In genomic region chr2:108789166-108789565, GRCm38 (mm10) we compare ENCODE assay signal across 19 mouse cellular contexts.
DNase-seq lines count a peak whose midpoint lies in the region.
"Had no signal": no experiment of that assay in that cellular context is flagged by ENCODE, and none has a peak within 500 bp of the region (broad histone marks: within the 10 kb centered on the region; RNA-seq: fewer than 3 reads in every experiment).

No protein-coding gene starts in this region.

- intact Hi-C loops in left cerebral cortex, postnatal 14 days (cut with DNase I): no loop called here

- DNase-seq in layer of hippocampus, adult 9-11 months: peak; percentile 28
- no peak for DNase-seq in layer of hippocampus, adult 11-12 months (ENCODE audit: low spot score)
- DNase-seq in right cerebral cortex, adult 2 months (ENCODE audit: low spot score in 2 of 2): peak; percentile 50 to 60
- no peak for DNase-seq in right cerebral cortex, postnatal 4 days
- DNase-seq in left cerebral cortex, postnatal 14 days (ENCODE audit: low spot score in 2 of 2): peak; percentile 47 to 49
- peak; percentile 6 to 39 for DNase-seq in right cerebral cortex, postnatal 36 days (ENCODE audit: low spot score in 2 of 2)
- no peak for DNase-seq in heart, adult 11 months
- DNase-seq in urinary bladder, postnatal 25 days (ENCODE audit: low spot score): no peak
- DNase-seq: adrenal gland, postnatal 10 days; cerebellum, adult 11-12 months; cerebellum, postnatal 10 days; gastrocnemius, postnatal 14 days; heart, adult 18-20 months; heart, postnatal 36 days; kidney, adult 8-10 months; liver, embryonic 13.5 days; lung, adult 2 months; lung, postnatal 10 days; thymus, postnatal 25 days had no signal

Comparison
In these comparisons a context has a peak if more than half of its experiments do, and no peak if none do; other contexts are left out.
1. DNase-seq: peak in layer of hippocampus, adult 9-11 months (single experiment), right cerebral cortex, adult 2 months (2 of 2), left cerebral cortex, postnatal 14 days (2 of 2) and right cerebral cortex, postnatal 36 days (2 of 2); none in layer of hippocampus, adult 11-12 months (single experiment), right cerebral cortex, postnatal 4 days (single experiment), heart, adult 11 months (single experiment) and urinary bladder, postnatal 25 days (single experiment).